In genomic region chr5:148634919-148635356, GRCm38 (mm10) we compare ENCODE assay signal across 11 mouse cellular contexts.
A peak's percentile ranks its signal among the peaks of the same experiment; 100 is the strongest.
DNase-seq lines count a peak whose midpoint lies in the region; ATAC-seq lines count a peak whose summit lies in the region.
"Had no signal": no experiment of that assay in that cellular context is flagged by ENCODE, and none has a peak within 500 bp of the region (broad histone marks: within the 10 kb centered on the region; RNA-seq: fewer than 3 reads in every experiment).

No protein-coding gene starts in this region.

- 70% methylated on average over 11 of the region's 11 CpGs for WGBS in forebrain, embryonic 12.5 days
- WGBS in forebrain, embryonic 11.5 days: 70% methylated on average over 11 of the region's 11 CpGs
- 51% methylated on average over 11 of the region's 11 CpGs for WGBS in intestine, embryonic 16.5 days
- 74% methylated on average over 11 of the region's 11 CpGs for WGBS in heart, embryonic 10.5 days

- no peak for DNase-seq in forebrain, embryonic 11.5 days (ENCODE audit: low spot score)
- peak; percentile 42 for DNase-seq in MN1 (ENCODE audit: low spot score)
- DNase-seq in lung, postnatal 36 days: peak; percentile 54
- DNase-seq in spleen, postnatal 10 days (ENCODE audit: low spot score in 2 of 2): no peak
- DNase-seq in kidney, postnatal 10 days: no peak
- no peak for DNase-seq in heart, embryonic 10.5 days (ENCODE audit: low spot score)
- DNase-seq: cerebellum, adult 9-10 months; kidney, postnatal 25 days had no signal

- H3K4me3 ChIP-seq in forebrain, embryonic 12.5 days (replicated peaks): no peak overlapping the region
- H3K4me3 ChIP-seq in forebrain, embryonic 11.5 days (ENCODE audit: low read depth, low read length): no peak overlapping the region
- no peak overlapping the region for H3K4me3 ChIP-seq in intestine, embryonic 16.5 days (ENCODE audit: low read length)
- H3K4me3 ChIP-seq in heart, embryonic 10.5 days: no peak overlapping the region

- H3K36me3 ChIP-seq in forebrain, embryonic 12.5 days (replicated peaks): no peaks in the 10 kb centered on the region
- H3K36me3 ChIP-seq in forebrain, embryonic 11.5 days (ENCODE audit: control insufficient read depth, insufficient read depth, low read length): no peaks in the 10 kb centered on the region
- H3K36me3 ChIP-seq in intestine, embryonic 16.5 days (ENCODE audit: control insufficient read depth, insufficient read depth, low read length): no peaks in the 10 kb centered on the region
- H3K36me3 ChIP-seq in heart, embryonic 10.5 days: no peaks in the 10 kb centered on the region

- no peaks in the 10 kb centered on the region for H3K9me3 ChIP-seq in forebrain, embryonic 12.5 days
- no peaks in the 10 kb centered on the region for H3K9me3 ChIP-seq in forebrain, embryonic 11.5 days (ENCODE audit: control insufficient read depth, low read length)
- no peaks in the 10 kb centered on the region for H3K9me3 ChIP-seq in intestine, embryonic 16.5 days (ENCODE audit: control insufficient read depth, low read length)
- no peaks in the 10 kb centered on the region for H3K9me3 ChIP-seq in heart, embryonic 10.5 days

- H3K4me2 ChIP-seq in forebrain, embryonic 12.5 days: no peak overlapping the region
- H3K4me2 ChIP-seq in forebrain, embryonic 11.5 days (ENCODE audit: low read depth, low read length, severe bottlenecking): no peak overlapping the region
- 0 out of 2 replicates have a peak overlapping the region, but pooled peaks have one; percentile 12 for H3K4me2 ChIP-seq in intestine, embryonic 16.5 days (ENCODE audit: low read depth, low read length)

- ATAC-seq in forebrain, embryonic 12.5 days (ENCODE audit: low FRiP score): no peak
- no peak for ATAC-seq in forebrain, embryonic 11.5 days (replicated peaks; ENCODE audit: low FRiP score)
- peak; percentile 15; the same call in 1 of the 2 replicates for ATAC-seq in intestine, embryonic 16.5 days

- peaks cover 29% of the 10 kb centered on the region for H3K4me1 ChIP-seq in forebrain, embryonic 12.5 days
- H3K4me1 ChIP-seq in forebrain, embryonic 11.5 days (replicated peaks; ENCODE audit: control insufficient read depth, insufficient read depth, low read length): peaks cover 3% of the 10 kb centered on the region; the same call in 1 of the 2 replicates
- H3K4me1 ChIP-seq in intestine, embryonic 16.5 days (ENCODE audit: control insufficient read depth, insufficient read depth, low read length): peaks cover 8% of the 10 kb centered on the region
- peaks cover 22% of the 10 kb centered on the region for H3K4me1 ChIP-seq in heart, embryonic 10.5 days

- no peak overlapping the region for H3K9ac ChIP-seq in forebrain, embryonic 12.5 days
- H3K9ac ChIP-seq in forebrain, embryonic 11.5 days (ENCODE audit: low read length): no peak overlapping the region
- H3K9ac ChIP-seq in intestine, embryonic 16.5 days (ENCODE audit: low read depth, low read length): no peak overlapping the region
- H3K9ac ChIP-seq: liver, embryonic 14.5 days had no signal

- H3K27me3 ChIP-seq in forebrain, embryonic 12.5 days: no peaks in the 10 kb centered on the region
- H3K27me3 ChIP-seq in forebrain, embryonic 11.5 days (ENCODE audit: control insufficient read depth, insufficient read depth, low read length): no peaks in the 10 kb centered on the region
- H3K27me3 ChIP-seq in intestine, embryonic 16.5 days (replicated peaks; ENCODE audit: control insufficient read depth, insufficient read depth, low read length): no peaks in the 10 kb centered on the region
- H3K27me3 ChIP-seq in heart, embryonic 10.5 days (ENCODE audit: insufficient read depth, poor library complexity, severe bottlenecking): peaks cover 28% of the 10 kb centered on the region

- peak overlapping the region; percentile 79; the same call in 1 of the 2 replicates for H3K27ac ChIP-seq in forebrain, embryonic 12.5 days
- no peak overlapping the region for H3K27ac ChIP-seq in forebrain, embryonic 11.5 days (ENCODE audit: low read depth, low read length)
- H3K27ac ChIP-seq in intestine, embryonic 16.5 days (ENCODE audit: low read length): no peak overlapping the region
- no peak overlapping the region for H3K27ac ChIP-seq in heart, embryonic 10.5 days
- H3K27ac ChIP-seq: liver, embryonic 14.5 days had no signal

Comparison
In these comparisons a context has a peak if more than half of its experiments do, and no peak if none do; other contexts are left out.
1. DNase-seq: peak in MN1 (single experiment) and lung, postnatal 36 days (single experiment); none in forebrain, embryonic 11.5 days (single experiment), spleen, postnatal 10 days (0 of 2), kidney, postnatal 10 days (single experiment) and heart, embryonic 10.5 days (single experiment).